Mouse (Mus musculus): ENCODE data around the gene Gm45837.
A peak's percentile ranks its signal among the peaks of the same experiment; 100 is the strongest.

The Gm45837 gene

DNA sequence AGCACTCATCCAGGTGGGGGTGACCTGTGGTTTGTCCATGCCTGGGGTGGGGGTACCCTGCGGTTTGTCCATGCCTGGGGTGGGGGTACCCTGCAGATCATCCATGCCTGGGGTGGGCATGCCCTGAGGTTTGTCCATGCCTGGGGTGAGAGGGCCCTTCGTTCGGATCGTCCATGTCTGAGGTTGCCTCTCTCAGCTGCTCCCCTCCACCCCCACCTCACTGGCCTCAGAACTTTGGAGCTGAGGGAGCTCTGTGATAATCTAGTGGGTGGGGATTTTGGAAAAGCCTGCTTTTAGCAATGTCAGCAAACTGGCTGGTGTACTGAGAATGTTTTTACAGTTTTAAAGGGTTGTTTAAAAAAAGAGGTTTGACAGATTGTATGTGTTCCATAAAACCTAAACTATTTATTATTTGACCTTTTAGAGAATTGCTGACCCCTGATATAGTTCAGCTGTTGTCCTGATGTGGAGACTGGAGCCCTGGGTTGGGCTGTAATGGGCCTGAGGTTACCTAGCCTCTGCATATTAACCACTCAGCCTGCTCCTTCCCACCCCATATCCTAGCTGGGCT lies 18.7 kb upstream of the Gm45837 start:
- DNase-seq (ENCODE audit: low read depth, low spot score) = no peak

DNA sequence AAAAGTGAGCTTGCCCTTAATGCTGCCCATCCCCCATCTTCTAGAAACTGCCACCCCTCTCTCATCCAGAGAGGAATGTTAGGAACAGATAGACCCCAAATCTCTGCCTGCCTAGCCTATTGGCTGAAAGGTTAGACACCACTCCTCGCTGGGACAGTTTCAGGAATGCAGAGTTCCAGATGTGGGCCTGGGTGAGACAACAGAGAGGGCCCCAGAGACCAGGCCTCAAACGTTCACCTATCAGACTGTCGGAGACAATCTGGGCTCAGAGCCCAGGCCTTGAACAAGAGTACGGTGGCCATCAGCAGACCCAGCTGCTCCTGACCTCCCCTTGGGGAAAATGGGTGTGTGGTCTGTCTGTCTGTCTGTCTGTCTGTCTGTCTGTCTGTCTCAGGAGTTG lies 17.7 kb upstream of the Gm45837 start:
- DNase-seq (ENCODE audit: low read depth, low spot score) = no peak

DNA sequence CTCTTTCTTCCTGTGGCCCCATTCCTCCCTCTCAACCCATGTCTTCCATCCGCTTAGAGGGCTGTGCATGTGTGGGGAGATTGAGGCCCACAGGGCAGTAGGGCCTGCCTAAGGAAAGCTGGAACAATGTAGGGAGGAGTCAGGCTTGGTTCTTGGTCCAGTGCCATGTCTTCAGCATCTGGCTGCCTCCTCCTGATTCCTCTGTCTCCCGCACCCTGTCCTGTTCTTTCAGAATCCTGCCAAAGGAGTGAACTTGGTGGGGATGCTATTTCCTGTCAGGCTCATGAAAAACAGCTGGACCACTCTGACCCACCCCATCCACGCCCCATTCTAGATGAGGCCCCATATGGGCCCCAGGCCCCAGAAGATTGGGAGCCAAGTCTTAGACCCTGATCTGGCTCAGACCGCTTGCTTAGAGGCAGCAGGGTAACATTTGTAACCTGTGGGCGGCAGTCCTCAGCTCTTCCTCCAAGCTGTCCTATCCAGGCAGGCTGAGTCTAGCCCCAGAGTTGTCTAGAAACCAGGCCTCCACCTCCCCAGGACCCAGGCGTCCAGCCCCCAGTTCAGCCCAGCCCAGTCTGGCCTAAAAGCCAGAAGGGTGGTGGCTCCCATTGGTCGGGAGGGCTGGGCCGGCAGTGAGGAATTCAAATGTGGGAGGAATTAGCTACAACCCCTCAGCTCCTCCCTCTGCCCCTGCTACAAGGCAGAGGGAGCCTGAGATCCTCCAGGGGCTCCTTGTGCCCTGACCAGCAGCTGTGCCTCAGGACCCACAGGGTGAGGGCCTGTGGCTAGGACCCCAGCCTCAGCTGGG lies 16.8 kb upstream of the Gm45837 start:
- peak; percentile 74 for DNase-seq (ENCODE audit: low read depth, low spot score)

DNA sequence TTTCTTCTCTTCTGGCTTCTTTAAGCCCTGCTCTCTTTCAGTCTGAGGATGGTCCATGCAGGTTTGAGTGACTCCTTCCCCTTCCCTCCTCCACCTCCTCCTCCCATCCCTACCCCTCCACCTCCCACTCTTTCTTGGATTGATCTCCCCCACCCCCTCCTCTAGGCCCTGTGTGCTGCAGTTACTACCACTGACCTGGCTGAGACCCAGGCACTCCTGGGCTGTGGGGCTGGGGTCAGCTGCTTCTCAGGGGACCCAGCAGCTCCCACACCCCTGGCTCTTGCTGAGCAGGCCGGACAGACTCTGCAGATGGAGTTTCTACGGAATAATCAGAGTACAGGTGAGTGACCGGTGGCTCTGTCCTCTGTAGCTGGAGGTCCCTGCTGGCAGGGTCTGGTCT lies 16.1 kb upstream of the Gm45837 start:
- no peak for DNase-seq (ENCODE audit: low read depth, low spot score)

DNA sequence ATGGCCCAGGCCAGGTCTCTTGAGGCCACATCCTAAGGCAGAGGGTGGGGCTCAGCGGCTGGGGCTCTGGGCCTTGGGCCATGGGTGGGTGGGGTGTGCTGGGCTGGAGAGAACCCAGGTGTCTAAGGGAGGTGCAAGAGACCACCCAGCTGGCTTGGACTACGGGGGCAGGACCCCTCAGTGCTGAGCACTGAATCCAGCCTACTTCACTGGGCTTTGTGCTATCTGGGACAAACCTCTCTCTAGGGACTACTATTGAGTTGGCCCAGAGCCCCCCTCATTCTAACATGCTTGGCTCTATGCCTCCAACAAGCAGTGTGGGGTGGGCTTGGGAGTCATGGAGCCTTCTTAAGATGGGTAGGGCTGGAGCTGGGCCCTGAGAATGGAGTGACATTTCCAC lies 15.2 kb upstream of the Gm45837 start:
- no peak for DNase-seq (ENCODE audit: low read depth, low spot score)

DNA sequence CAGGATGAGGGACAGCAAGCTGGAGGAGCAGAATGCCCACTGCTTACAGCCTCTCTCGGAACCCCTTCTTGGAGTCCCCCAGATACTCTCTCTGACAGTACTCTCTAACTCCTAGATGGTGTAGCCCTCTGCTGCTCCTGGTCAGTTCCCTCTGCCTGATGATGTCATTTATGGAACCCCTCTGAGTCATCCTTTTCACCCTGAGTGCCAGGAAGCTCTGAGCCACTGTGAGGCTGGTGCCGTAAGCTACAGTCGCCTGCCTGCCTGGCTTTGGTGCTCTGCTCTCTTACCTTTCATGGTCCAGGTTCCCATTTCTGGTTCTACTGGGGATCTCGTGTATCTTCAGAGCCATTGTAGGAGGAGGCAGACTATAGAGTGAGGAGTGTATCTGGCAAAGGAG lies 13.5 kb upstream of the Gm45837 start:
- DNase-seq (ENCODE audit: low read depth, low spot score) = no peak

DNA sequence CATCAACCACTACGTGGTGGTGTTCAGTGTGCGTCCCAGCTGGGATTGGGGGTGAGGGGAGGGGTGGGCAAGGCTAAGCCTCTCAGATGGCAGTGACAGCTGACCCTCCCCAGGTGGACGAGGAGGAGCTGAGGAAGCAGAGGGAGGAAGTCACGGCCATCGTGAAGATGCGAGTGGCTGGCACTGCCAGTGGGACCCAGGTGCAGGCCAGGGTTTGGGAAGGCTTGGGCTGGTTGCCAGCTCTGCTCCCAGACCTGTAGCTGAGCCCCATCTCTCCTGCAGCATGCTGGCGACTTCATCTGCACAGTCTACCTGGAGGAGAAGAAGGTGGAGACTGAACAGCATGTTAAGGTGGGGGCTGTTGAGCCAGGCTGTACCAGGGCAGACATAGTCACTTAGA lies 9.2 kb upstream of the Gm45837 start:
- DNase-seq (ENCODE audit: low read depth, low spot score) = no peak

DNA sequence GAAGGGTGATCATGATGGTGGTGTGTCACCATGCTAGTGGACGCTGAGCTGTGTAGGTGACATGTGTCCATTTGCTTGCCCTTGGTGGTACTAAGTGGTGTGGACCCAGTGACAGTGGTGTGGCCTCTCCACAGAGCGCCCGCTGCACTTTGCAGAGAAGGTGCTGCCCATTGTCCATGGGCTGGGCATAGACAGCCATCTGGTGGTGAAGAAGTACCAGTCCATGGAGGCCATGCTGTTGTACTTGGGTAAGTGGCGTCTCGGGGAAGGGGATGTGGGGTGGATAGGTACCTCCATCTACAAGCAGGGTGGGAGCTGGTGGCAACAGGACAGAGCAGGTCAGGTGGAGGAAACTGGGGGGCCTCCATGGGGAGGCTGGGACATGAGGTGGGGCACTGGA lies 6.9 kb upstream of the Gm45837 start:
- DNase-seq (ENCODE audit: low read depth, low spot score) = no peak

DNA sequence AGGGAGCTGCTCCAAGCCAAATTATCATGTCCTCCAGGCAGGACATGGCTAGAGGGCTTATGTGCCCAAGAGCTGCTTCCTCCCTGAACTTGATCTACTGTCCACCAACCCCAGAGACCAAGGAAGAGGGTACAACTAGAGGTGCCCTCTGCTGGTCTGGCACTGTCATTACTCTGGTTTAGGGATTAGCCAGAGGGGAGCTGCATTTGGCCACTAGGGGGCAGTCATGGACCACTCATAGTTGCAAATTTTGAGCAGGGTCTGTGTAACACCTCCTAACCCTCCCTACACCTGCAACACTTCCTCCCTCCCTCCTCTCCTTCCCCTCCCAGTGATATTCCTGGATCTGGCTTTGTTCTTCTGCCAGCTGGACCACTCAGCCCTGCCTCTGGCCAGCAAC lies 2.1 kb downstream of the Gm45837 start:
- DNase-seq (ENCODE audit: low read depth, low spot score) = peak; percentile 77

DNA sequence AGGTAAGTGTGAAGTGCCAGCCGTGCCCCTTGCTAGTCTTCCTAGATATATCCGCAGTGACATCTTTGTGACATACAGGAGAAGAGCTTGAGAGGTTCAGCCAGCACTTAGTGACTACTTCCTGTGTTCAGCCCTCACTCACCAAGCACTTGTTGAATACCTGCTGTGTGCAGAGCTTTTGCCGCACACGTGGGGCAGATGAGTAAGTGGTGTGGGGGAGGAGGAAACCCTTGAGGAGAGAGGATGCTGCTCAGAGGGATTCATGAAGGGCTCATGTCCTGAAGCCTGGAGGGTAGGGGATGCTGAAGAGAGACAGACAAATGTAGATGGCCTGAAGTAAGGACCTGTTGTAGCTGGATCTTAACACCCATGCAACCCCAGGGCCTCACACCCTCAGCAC lies 3.5 kb downstream of the Gm45837 start:
- DNase-seq (ENCODE audit: low read depth, low spot score) = no peak

DNA sequence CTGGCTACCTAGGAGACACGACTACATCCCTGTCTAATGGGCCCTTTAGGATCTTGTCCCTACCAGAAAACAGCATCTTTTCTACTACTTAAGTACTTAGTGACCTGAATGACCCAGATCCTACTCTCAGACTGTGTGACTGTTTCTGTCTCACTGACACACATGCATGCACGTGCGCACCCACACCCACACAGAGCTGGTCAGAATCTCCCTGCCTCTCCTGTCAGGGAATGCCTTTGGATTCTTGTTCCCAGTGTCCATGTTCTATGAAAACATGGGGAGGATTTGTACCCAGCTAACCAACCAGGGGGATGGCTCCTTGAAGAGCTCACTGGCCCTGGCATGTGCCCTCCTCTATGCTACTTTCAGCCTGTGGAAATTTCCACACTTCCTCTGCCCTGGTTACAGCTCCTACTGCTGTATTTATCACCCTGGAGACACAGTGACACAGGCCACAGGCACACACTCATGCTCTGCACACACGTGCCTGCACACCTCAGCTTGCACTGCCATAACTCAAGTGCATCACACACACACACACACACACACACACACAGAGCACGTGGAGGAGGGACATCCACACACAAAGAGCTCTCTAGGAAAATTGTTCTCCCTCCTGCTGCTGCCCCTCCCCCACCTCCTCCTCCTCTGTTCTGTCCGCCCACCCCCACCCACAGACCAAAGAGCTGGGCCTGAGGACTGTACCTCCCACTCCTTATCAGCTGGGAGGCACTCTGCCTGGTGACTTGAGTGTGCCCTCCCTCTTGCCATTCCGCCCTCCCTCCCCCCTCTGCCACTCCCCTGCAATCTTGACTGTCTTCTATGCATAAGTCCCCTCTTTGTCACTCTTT lies 4.2 kb downstream of the Gm45837 start:
- DNase-seq (ENCODE audit: low read depth, low spot score) = no peak

DNA sequence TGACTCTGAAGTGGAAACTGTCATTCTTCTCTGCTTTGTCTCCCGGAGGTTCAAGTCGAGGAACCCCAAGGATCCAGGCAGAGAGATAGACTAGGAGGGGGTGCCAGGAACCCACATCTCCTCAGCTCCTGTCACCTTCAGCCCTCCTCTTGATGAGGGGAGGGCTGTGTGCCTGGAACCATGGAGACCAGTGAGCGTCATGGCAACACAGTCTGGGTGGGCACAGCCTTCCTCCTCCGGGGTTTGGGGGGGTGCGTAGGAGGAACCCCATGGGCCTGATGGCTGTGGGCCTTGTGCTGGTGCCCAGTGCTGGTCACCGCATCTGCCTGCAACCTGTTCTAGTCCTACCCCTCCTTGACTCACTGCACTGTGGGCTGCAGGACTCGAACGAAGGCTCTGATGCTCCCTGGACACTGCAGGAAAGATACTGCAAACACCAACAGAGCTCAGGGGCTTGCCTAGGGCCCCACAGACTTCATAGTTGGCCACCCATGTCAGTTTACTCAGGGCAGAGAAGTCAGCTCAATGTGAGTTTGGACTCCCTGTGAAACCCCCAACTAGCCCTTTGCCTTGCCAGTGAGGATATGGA lies 4.9 kb downstream of the Gm45837 start:
- DNase-seq (ENCODE audit: low read depth, low spot score) = no peak

DNA sequence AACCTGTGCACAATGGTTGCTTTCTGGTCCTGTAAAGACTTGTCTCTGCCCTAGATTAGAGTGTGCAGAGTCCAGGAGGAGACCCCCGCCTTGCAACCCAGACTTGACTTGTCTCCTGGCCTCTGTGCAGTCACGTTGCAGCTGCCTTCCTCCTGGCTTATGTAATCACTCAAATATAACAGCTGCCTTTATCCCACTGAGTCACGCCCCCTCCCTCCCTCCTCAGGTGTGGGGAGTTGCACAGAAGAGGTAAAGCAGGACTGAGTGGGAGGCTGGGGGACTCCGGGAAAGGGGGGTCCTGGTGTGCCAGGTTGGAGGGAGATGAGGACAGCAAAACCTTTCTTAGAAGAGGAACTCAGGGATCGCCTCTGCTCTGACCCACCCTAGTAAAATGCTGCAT lies 5.7 kb downstream of the Gm45837 start:
- no peak for DNase-seq (ENCODE audit: low read depth, low spot score)

DNA sequence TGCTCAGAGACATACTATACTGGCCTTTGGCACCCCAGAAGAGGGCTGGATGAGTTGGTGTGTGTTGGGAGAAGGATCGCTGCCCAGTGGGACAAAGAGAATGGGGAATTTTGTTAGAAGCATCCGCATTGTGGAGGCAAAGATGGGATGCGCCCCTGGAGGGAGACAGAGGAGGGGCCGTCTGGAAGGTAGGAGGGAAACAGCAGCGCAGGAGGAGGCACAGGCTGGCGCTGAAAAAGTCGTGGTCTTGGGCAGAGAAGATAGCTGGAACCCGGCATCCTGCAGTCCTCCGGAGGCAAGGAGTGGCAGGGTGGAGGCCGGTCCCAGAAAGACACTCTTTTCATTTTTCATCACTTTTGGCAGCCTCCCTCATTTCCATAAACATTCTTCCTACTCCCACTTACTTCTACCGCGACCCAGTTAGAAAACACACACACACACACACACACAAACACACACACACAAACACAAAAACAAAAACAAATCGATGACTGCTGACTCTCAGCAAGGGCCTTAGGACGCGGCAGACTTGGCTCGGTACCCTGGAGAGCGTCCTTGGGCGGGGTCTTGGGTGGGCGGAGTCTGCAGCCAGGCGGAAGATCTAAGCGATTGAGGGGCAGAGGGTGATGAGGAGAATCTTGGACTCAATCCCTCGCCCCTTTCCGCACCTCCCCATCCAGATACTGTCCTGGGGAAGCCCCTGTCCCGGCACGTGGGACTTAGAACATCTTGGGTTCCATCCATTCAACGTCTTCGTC lies 8.5 kb downstream of the Gm45837 start:
- no peak for DNase-seq (ENCODE audit: low read depth, low spot score)

DNA sequence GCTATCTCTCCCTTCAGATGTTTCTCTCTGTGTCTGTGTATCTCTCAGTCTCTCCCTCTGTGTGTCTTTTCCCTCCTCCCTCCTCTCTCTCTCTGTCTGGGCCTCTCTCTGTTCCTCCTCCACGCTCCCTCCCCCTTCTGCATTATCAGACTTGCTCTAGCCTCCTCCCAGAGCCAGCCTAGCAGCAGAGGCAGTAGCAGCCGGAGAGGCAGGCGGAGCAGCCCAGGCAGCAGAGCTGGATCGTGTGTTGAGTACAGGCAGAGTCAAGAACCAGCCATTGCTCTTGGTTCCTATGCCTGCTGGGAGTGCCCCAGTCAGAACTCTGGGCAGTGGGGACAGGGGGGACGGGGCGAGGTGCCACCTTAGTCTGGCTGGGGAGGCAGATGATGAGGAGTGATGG lies 10.8 kb downstream of the Gm45837 start, which contains the start of gene Pde2a:
Gene Pde2a (plus strand): TSS at position 163 of the 400 bp plus-strand sequence.
- DNase-seq (ENCODE audit: low read depth, low spot score) = no peak

DNA sequence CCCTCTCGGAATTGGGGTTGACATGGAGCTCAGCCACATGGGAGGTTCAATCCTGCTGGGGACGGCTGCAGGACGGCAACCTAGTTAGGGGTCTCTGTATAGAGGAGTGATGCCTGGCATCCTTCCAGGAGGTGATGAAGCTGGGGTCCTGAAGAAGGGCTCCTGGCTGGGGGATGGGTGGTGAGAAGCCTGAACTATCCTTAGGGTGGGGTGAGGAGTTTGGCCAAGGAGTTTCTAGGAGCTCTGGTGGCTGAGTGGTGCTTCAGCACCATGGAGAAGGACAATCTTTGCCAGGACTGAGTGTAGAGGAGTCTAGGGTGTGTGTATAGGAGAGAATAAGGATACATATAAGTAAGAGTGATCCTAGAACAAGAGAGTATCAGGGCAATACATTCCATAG lies 11.4 kb downstream of the Gm45837 start:
- DNase-seq (ENCODE audit: low read depth, low spot score) = no peak

DNA sequence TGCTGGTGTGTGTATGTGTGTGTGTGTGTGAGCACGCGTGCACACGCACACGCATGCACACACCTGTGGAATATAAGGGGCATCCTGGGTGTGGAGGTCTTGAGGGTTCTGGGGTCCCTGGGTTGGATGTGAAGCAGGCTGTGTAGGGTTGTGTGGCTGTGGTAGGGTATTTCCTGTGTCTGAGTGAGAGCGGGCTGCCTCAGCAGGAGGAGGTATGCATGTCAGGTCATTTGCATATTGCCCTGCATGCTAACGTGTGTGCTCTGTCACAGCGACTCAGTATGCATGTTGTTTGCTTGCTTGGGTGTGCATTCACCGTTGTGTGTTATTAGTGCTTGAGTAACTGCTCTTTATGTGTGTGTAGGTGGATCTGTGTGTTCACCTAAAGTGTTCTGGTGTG lies 12.0 kb downstream of the Gm45837 start:
- no peak for DNase-seq (ENCODE audit: low read depth, low spot score)

DNA sequence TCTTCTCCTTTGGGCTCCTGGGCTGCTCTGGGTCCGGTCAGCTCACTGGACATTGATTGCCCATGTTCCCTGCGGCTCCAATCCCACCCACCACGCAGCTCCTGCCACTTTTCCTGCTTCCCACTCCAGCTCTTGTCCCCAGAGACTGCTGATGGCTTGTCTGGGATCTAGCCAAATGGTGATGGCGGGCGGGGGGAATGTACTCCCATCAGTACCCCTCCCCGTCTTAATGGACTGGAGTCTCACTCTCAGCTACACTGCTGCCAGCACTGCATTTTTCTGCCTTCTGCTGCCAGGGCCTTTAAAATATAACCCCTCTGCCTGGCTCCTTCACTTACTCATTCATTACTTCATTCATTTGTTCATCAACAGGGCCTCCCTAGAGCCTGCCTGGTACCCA lies 13.3 kb downstream of the Gm45837 start:
- no peak for DNase-seq (ENCODE audit: low read depth, low spot score)

DNA sequence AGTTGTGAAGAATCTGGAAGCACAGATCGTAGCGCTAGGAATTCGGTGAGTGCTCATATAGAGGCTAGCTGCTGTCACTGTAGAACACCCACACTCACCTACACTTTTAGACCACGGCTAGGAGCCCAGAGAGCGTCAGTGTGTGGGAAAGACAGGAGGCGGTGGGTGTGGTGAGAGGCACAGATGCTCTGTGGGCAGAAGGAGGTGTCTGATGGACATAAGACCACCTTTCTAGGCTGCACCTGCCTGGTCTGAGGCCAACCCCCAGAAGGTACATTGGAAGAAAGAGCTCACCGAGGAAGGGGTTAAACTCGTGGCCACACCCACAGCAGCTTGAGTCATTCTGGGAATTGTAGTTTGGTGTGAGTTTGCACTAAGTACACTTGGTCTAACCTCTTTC lies 16.0 kb downstream of the Gm45837 start:
- DNase-seq (ENCODE audit: low read depth, low spot score) = no peak

DNA sequence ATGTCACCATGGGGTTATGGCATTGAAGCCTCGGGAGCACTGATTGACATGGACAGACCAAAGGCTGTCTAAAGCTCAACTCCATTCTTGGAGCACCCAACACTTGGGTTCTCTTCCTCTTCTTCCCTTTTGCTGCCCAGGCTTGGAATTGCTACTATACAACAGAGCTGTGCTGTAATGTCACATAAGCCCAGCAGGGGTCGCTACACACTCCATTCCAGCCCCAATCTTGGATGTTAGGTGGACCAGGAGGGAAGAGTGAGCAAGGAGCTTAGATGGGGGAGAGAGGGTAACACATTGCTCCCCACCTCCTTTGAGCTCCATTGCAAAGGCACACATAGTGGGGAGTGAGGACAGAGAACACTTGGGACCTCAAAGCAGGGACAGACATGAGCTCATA lies 17.1 kb downstream of the Gm45837 start:
- DNase-seq (ENCODE audit: low read depth, low spot score) = no peak

DNA sequence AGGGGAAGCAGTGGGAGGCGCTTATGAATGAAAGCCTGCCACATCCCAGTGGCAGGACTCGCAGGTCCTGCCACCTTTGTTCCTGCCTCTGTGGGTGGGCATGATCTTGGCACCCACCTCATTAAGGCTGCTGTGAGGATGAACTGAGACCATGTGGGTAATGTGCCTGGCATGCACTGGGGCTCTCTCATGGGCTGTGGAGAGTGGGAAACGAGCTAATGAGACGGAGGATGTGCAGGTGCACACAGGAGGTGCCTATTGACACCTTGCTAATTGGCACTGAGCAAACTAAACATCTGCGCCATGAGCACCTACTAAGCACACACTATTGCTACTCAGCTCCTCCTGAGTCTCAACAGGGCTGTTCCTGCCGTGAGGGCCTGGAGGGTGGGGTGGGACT lies 24.4 kb downstream of the Gm45837 start:
- no peak for DNase-seq (ENCODE audit: low read depth, low spot score)

DNA sequence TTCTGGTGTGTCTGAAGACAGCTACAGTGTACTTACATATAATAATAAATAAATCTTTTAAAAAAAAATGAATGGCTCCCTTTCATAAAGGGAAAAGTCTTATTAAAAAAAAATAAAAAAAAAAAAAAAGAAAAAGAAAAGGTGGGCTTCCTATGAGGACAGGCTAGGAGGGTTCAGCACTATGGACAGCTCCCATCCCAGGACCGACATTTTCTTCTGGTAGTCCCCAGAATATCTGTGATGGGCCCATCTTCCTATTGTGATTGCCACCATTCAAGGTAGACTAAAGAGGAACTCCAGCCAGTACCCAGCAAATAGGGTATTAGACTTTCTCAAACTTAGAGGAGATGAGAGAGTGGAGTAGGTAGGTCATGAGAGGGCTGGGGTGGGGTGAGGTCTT lies 27.2 kb downstream of the Gm45837 start:
- DNase-seq (ENCODE audit: low read depth, low spot score) = no peak
